Mouse (Mus musculus) Patski (cell line): ENCODE data around the gene Hoxb6. TPM values are rescaled to one million over a fixed set of nuclear protein-coding genes. Genes with fewer than 3 reads are reported as not detected.

ENCODE experiments used
- ATAC-seq: fragments of 100-300 bp; one replicate; pipeline ENCODE4 v1.8.0; 2021
- CTCF ChIA-PET: fragments of 350-600 bp; sonication (Branson Sonifier 250); formaldehyde crosslinking; loops from one replicate; lab custom pipeline; 2022; ENCODE audit warnings: inconsistent platforms; lab: Charles Lee
- POLR2A ChIA-PET: fragments of 350-600 bp; sonication (Branson Sonifier 250); formaldehyde crosslinking; loops from one replicate; lab custom pipeline; 2022; ENCODE audit warnings: antibody characterized with exemption, inconsistent platforms; lab: Charles Lee
- DNase-seq: peaks from one replicate; pipeline ENCODE4 v3.0.0-alpha.2; 2011; ENCODE audit warnings: low read depth, low spot score
- H3K27me3 ChIP-seq: fragments of 371-371 bp; one replicate; pipeline ENCODE4 v1.5.1; 2021
- CTCF ChIP-seq: fragments of 100-300 bp; IDR thresholded peaks from one replicate; pipeline ENCODE4 v1.5.1; 2021
- in situ Hi-C: fragments of 300-500 bp; cut with MboI; formaldehyde crosslinking; loops from 3 replicates; pipeline ENCODE4 v1.11.1; 2018; ENCODE audit warnings: low pct_unique_long_range_greater_than_20kb, mixed read lengths
- polyA plus RNA-seq: library from polyadenylated mRNA; unstranded; gene quantifications from one replicate; pipeline ENCODE4 v1.2.3, GENCODE M21; 2021

The Hoxb6 gene
- polyA plus RNA-seq, 1 experiment from 2014 or later, result 69.7 TPM

- in situ Hi-C loops, result no loop called here
- no peak for ATAC-seq
- H3K27me3 ChIP-seq, result no peaks in the 10 kb centered on the region
- ChIA-PET CTCF (interaction anchor here (1.1 to 1.7 kb wide), 3 partner anchors 12 to 20 kb away, joined by 3 to 4 read pairs (median 4); no protein-coding TSS in a partner anchor), POLR2A (interaction anchor here (0.6 to 3.2 kb wide), 11 partner anchors 8 to 405 kb away, joined by 3 to 21 read pairs (median 5); partner anchors contain the start of gene Hoxb2)
- no peak for TF ChIP-seq CTCF
- no peak for DNase-seq
Measured at GRCm38 (mm10) chr11:96332618-96333032, 40.3 kb downstream of the Hoxb6 start.

GRCm38 (mm10) chr11:96333241-96334001, 41.1 kb downstream of the Hoxb6 start:
- ATAC-seq (no peak), DNase-seq (no peak)
- in situ Hi-C loops, result no loop called here
- ChIA-PET POLR2A (interaction anchor here (0.6 to 3.2 kb wide), 14 partner anchors 8 to 31 kb away, joined by 3 to 21 read pairs (median 6); partner anchors contain the start of gene Hoxb2), CTCF (interaction anchor here (1.6 to 1.7 kb wide), 2 partner anchors 11 to 19 kb away, joined by 4 read pairs; no protein-coding TSS in a partner anchor)
- no peaks in the 10 kb centered on the region for H3K27me3 ChIP-seq
- no peak for TF ChIP-seq CTCF

GRCm38 (mm10) chr11:96334002-96334364, 41.7 kb downstream of the Hoxb6 start:
- ChIA-PET CTCF (interaction anchor here (1.6 to 1.7 kb wide), 2 partner anchors 12 to 19 kb away, joined by 4 read pairs; no protein-coding TSS in a partner anchor), POLR2A (interaction anchor here (0.6 to 3.2 kb wide), 10 partner anchors 10 to 28 kb away, joined by 3 to 21 read pairs (median 6); partner anchors contain the start of gene Hoxb2)
- no peak for TF ChIP-seq CTCF
- ATAC-seq, result no peak
- no peak for DNase-seq
- in situ Hi-C loops, result no loop called here
- H3K27me3 ChIP-seq, result no peaks in the 10 kb centered on the region

- no peak for DNase-seq
- H3K27me3 ChIP-seq, result no peaks in the 10 kb centered on the region
- ChIA-PET CTCF (no interaction called here), POLR2A (interaction anchor here (0.6 to 2.2 kb wide), 4 partner anchors 12 to 41 kb away, joined by 3 to 15 read pairs (median 5); no protein-coding TSS in a partner anchor)
- in situ Hi-C loops, result no loop called here
- TF ChIP-seq CTCF, result no peak
- ATAC-seq, result no peak
Measured at GRCm38 (mm10) chr11:96334998-96335397, 42.7 kb downstream of the Hoxb6 start.

GRCm38 (mm10) chr11:96336597-96336996, 44.3 kb downstream of the Hoxb6 start:
- DNase-seq, result no peak
- TF ChIP-seq CTCF, result no peak
- POLR2A ChIA-PET, result interaction anchor here (1.0 to 2.1 kb wide), 2 partner anchors 15 to 18 kb away, joined by 4 to 15 read pairs; no protein-coding TSS in a partner anchor
- CTCF ChIA-PET, result interaction anchor here (0.8 to 1.4 kb wide), 2 partner anchors 10 to 58 kb away, joined by 3 to 4 read pairs; no protein-coding TSS in a partner anchor
- in situ Hi-C loops, result no loop called here
- H3K27me3 ChIP-seq, result no peaks in the 10 kb centered on the region
- no peak for ATAC-seq

GRCm38 (mm10) chr11:96337026-96337425, 44.8 kb downstream of the Hoxb6 start:
- in situ Hi-C loops, result no loop called here
- CTCF ChIA-PET, result interaction anchor here (0.8 to 1.4 kb wide), 2 partner anchors 10 to 58 kb away, joined by 3 to 4 read pairs; no protein-coding TSS in a partner anchor
- POLR2A ChIA-PET, result interaction anchor here (0.7 to 2.8 kb wide), 5 partner anchors 10 to 19 kb away, joined by 4 to 15 read pairs (median 7); partner anchors contain the start of gene Hoxb4
- ATAC-seq (no peak), DNase-seq (no peak)
- no peak for TF ChIP-seq CTCF
- no peaks in the 10 kb centered on the region for H3K27me3 ChIP-seq

GRCm38 (mm10) chr11:96338957-96339855, 46.9 kb downstream of the Hoxb6 start:
- CTCF ChIA-PET, result interaction anchor here (1.4 to 1.6 kb wide), 2 partner anchors 22 to 25 kb away, joined by 3 to 4 read pairs; no protein-coding TSS in a partner anchor
- in situ Hi-C loops, result no loop called here
- H3K27me3 ChIP-seq, result no peaks in the 10 kb centered on the region
- no peak for TF ChIP-seq CTCF
- POLR2A ChIA-PET, result interaction anchor here (0.9 to 4.3 kb wide), 8 partner anchors 8 to 60 kb away, joined by 3 to 51 read pairs (median 8); partner anchors contain the start of gene Hoxb2
- no peak for ATAC-seq
- DNase-seq, result no peak

- ChIA-PET POLR2A (interaction anchor here (0.6 to 4.3 kb wide), 23 partner anchors 8 to 397 kb away, joined by 3 to 51 read pairs (median 6); partner anchors contain the start of genes Hoxb2, Hoxb3, Hoxb4 and Hoxb6), CTCF (interaction anchor here (0.8 to 1.9 kb wide), 3 partner anchors 15 to 280 kb away, joined by 3 to 9 read pairs (median 3); no protein-coding TSS in a partner anchor)
- in situ Hi-C loops, result no loop called here
- no peaks in the 10 kb centered on the region for H3K27me3 ChIP-seq
- ATAC-seq (peak; percentile 20), DNase-seq (no peak)
- TF ChIP-seq CTCF, result no peak
Measured at GRCm38 (mm10) chr11:96340698-96341365, 48.6 kb downstream of the Hoxb6 start.
